Comparison of ENCODE assay signal across 2 mouse cellular contexts in genomic region chr10:128260376-128260775, GRCm38 (mm10).
DNase-seq lines count a peak whose midpoint lies in the region.

No protein-coding gene starts in this region.

- DNase-seq in A20 (ENCODE audit: low read depth, low spot score) = peak; percentile 22
- peak; percentile 53 to 55 for DNase-seq in adrenal gland, adult (ENCODE audit: inconsistent age in 2 of 2, low spot score in 1 of 2)
